40 mouse cellular contexts compared by ENCODE assay signal in genomic region chr3:14446015-14446414, GRCm38 (mm10). TPM values are rescaled to one million over a fixed set of nuclear protein-coding genes. Genes with fewer than 3 reads are reported as not detected.
"Had no signal": no experiment of that assay in that cellular context is flagged by ENCODE, and none has a peak within 500 bp of the region (broad histone marks: within the 10 kb centered on the region; RNA-seq: fewer than 3 reads in every experiment).

No protein-coding gene starts in this region.

- DNase-seq: gastrocnemius, adult 2 months; gastrocnemius, postnatal 10 days; gastrocnemius, postnatal 25 days; heart, adult 18-20 months; heart, postnatal 14 days; heart, postnatal 36 days; kidney, adult 11 months; kidney, adult 2 months; kidney, postnatal 10 days; kidney, postnatal 25 days; layer of hippocampus, adult 9-11 months; layer of hippocampus, postnatal 36 days; left cerebral cortex, postnatal 4 days had no signal

- H3K9me3 ChIP-seq: heart, embryonic 12.5 days; hindbrain, embryonic 13.5 days; hindbrain, embryonic 15.5 days; limb, embryonic 15.5 days; liver, embryonic 12.5 days had no signal

- H3K36me3 ChIP-seq: heart, embryonic 12.5 days; hindbrain, embryonic 13.5 days; hindbrain, embryonic 15.5 days; limb, embryonic 13.5 days; limb, embryonic 15.5 days; liver, embryonic 12.5 days had no signal

- H3K4me3 ChIP-seq: gastrocnemius, adult 2 months; heart, embryonic 12.5 days; hindbrain, embryonic 13.5 days; hindbrain, embryonic 15.5 days; limb, embryonic 13.5 days; limb, embryonic 15.5 days; liver, embryonic 12.5 days had no signal

- H3K4me1 ChIP-seq: heart, embryonic 12.5 days; hindbrain, embryonic 13.5 days; hindbrain, embryonic 15.5 days; limb, embryonic 13.5 days; limb, embryonic 15.5 days; liver, embryonic 12.5 days had no signal

- H3K9ac ChIP-seq: heart, embryonic 12.5 days; hindbrain, embryonic 13.5 days; hindbrain, embryonic 15.5 days; limb, embryonic 13.5 days; limb, embryonic 15.5 days; liver, embryonic 12.5 days; liver, embryonic 14.5 days had no signal

- H3K27me3 ChIP-seq: heart, embryonic 12.5 days; hindbrain, embryonic 13.5 days; hindbrain, embryonic 15.5 days; limb, embryonic 13.5 days; limb, embryonic 15.5 days; liver, embryonic 12.5 days had no signal

- H3K27ac ChIP-seq: gastrocnemius, adult 2 months; hindbrain, embryonic 13.5 days; hindbrain, embryonic 15.5 days; hindbrain, postnatal 0 days; limb, embryonic 13.5 days; limb, embryonic 15.5 days; liver, embryonic 12.5 days; liver, embryonic 14.5 days had no signal

RNA-seq across cellular contexts. Expression of gene Slc7a12, which starts 34.5 kb away (rescaled TPM):
- total RNA-seq: gastrocnemius, adult 2 months; gastrocnemius, postnatal 10 days; gastrocnemius, postnatal 25 days; heart, adult 18-20 months; heart, adult 8-10 months; heart, postnatal 14 days; heart, postnatal 36 days; hematopoietic stem cell, adult 5-6 weeks; hindbrain, postnatal 0 days; layer of hippocampus, adult 18-20 months; layer of hippocampus, adult 8-10 months; layer of hippocampus, postnatal 14 days; layer of hippocampus, postnatal 36 days; left cerebral cortex, adult 18-20 months; left cerebral cortex, adult 8-10 months; left cerebral cortex, postnatal 10 days; left cerebral cortex, postnatal 25 days; left cerebral cortex, postnatal 4 days; liver, adult 2 months had no signal
- polyA plus RNA-seq: frontal cortex, adult 2 months; heart, embryonic 12.5 days; heart, embryonic 14.5 days; heart, embryonic 16.5 days; hindbrain, embryonic 11.5 days; hindbrain, embryonic 13.5 days; hindbrain, embryonic 15.5 days; hindbrain, postnatal 0 days; intestine, embryonic 14.5 days; intestine, embryonic 16.5 days; large intestine, adult 2 months; limb, embryonic 11.5 days; limb, embryonic 13.5 days; limb, embryonic 15.5 days; liver, adult 2 months; liver, embryonic 12.5 days; liver, embryonic 14.5 days; liver, embryonic 16.5 days had no signal
